Mouse (Mus musculus) limb, embryonic 14.5 days (tissue): ENCODE results near the gene Atg9b. TPM values are rescaled to one million over a fixed set of nuclear protein-coding genes. Genes with fewer than 3 reads are reported as not detected.

Experiments
- ATAC-seq: fragments of 200-750 bp; cut with Nextera tagmentation; 2 replicates; pipeline ENCODE4 v1.8.0; 2017; ENCODE audit warnings: low read depth, moderate number of reproducible peaks, moderate TSS enrichment; ENCODE audit not compliant: low FRiP score
- DNase-seq: peaks from one replicate; pipeline ENCODE4 v3.0.0-alpha.2; 2015; ENCODE audit warnings: low spot score
- H3K27ac ChIP-seq: fragments of 300-500 bp; sonication (generic); replicated peaks from 2 replicates; pipeline ENCODE4 v1.5.1; 2014; ENCODE audit warnings: low read depth, mild to moderate bottlenecking, low read length, moderate library complexity, mixed read lengths
- H3K27me3 ChIP-seq: fragments of 300-500 bp; sonication (generic); 2 replicates; pipeline ENCODE4 v1.6.1; 2014; ENCODE audit warnings: low read length, mixed read lengths; ENCODE audit not compliant: control insufficient read depth, insufficient read depth
- H3K36me3 ChIP-seq: fragments of 300-500 bp; sonication (generic); 2 replicates; pipeline ENCODE4 v1.6.1; 2014; ENCODE audit warnings: mild to moderate bottlenecking, low read length, moderate library complexity, mixed read lengths; ENCODE audit not compliant: control insufficient read depth, insufficient read depth
- H3K4me1 ChIP-seq: fragments of 300-500 bp; sonication (generic); 2 replicates; pipeline ENCODE4 v1.6.1; 2014; ENCODE audit warnings: antibody characterized with exemption, low read length, mixed read lengths; ENCODE audit not compliant: control insufficient read depth, insufficient read depth
- H3K4me2 ChIP-seq: fragments of 300-500 bp; sonication (generic); replicated peaks from 2 replicates; pipeline ENCODE4 v1.6.1; 2014; ENCODE audit warnings: low read depth, mild to moderate bottlenecking, low read length, moderate library complexity; ENCODE audit not compliant: severe bottlenecking
- H3K4me3 ChIP-seq: fragments of 300-500 bp; sonication (generic); replicated peaks from 2 replicates; pipeline ENCODE4 v1.5.1; 2014; ENCODE audit warnings: low read length
- H3K9ac ChIP-seq: fragments of 300-500 bp; sonication (generic); 2 replicates; pipeline ENCODE4 v1.6.1; 2014; ENCODE audit warnings: mild to moderate bottlenecking, low read depth, low read length, moderate library complexity; ENCODE audit not compliant: severe bottlenecking
- H3K9me3 ChIP-seq: fragments of 300-500 bp; sonication (generic); 2 replicates; pipeline ENCODE4 v1.6.1; 2016; ENCODE audit warnings: low read length; ENCODE audit not compliant: control insufficient read depth
- POLR2A ChIP-seq: fragments of 200-500 bp; IDR thresholded peaks from 2 replicates; pipeline ENCODE4 v1.8.0; 2012; ENCODE audit warnings: inconsistent platforms, mild to moderate bottlenecking, moderate library complexity, borderline replicate concordance; ENCODE audit not compliant: insufficient read depth, insufficient read length; ENCODE audit errors: extremely low read depth
- WGBS: fragments of 180-500 bp; shearing (Covaris S2); extraction: QIAGEN DNeasy Blood & Tissue Kit; methylation state at CpG from one replicate; pipeline ENCODE4 v1.1.7; 2014; 5-methylcytosine and 5-hydroxymethylcytosine counted together
- polyA plus RNA-seq, 2 experiments: library from polyadenylated mRNA; depleted of rRNA in 1 of 2; stranded (reverse) in 1 of 2; unstranded in 1 of 2; fragments of >200 nt; fragmentation: Nextera tagmentation in 1 of 2; extraction: Ambion mirVana in 1 of 2; gene quantifications; 2 replicates each; pipeline versions ENCODE4 v1.2.1 to v1.2.3; 2012 to 2014

Atg9b gene
- polyA plus RNA-seq, 2 experiments = 1.3 to 1.7 TPM

DNA sequence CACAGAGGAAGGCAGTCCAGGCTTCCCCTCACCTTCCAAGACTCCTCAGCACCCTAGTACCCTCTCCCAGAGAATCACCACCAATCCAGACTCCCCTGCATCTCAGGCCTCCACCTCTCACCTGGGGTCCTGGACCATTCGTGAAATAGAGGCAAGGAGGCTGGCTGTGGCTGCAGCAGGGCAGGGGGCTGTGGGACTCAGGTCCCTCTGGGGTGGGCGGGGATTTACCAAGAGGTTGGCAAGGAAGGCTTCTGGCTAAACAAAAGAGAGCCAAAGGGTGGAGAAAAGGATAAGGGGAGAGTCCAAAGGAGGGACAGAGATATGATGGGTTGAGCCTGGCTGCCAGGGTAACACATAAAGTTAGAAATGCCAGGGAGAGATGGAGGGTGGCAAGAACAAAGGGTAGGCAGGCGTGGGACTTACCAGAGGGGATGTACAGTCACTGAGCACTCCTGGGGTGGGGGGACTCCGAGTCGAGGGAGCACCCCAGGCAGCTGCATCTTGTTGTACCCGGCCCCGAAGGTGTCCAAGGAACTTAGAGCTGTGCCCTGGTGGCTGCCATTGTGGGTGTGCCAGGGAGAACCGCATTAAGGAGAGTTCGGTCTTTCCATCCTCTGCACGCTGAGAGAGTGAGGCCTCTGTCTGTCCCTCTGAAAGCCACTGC lies 5.9 kb downstream of the Atg9b start:
- H3K4me2 ChIP-seq = no peak overlapping the region
- 84% methylated on average over 10 of the region's 10 CpGs for WGBS

DNA sequence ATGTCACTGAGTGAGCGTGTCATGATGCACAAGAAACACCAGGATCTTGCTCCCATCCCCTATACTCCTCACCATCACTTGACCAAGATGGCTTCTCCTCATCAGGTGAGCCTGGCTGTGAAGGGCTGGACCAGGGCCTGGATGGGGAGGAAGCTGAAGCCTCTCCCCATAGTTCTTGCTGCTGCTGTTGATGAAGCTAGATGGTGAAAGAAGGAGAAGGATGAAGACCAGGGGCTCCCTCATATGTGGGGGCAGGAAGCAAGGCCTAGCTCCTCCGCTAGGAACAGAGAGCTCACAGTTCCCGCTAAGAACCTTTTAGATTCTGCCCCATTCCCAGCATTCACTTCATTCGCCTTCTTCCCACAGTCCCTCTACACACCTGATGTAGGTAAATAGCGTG lies 6.6 kb downstream of the Atg9b start:
- no peak for ATAC-seq
- WGBS = 91% methylated on average over 5 of the region's 5 CpGs
- Histone ChIP-seq H3K9ac (no peak overlapping the region), H3K4me2 (no peak overlapping the region), H3K9me3 (no peaks in the 10 kb centered on the region), H3K4me1 (peaks cover 11% of the 10 kb centered on the region), H3K27ac (no peak overlapping the region), H3K27me3 (0 out of 2 replicates have a peak, but pooled peaks cover 16% of the 10 kb centered on the region), H3K36me3 (no peaks in the 10 kb centered on the region), H3K4me3 (no peak overlapping the region)
- no peak for DNase-seq
- no peak for TF ChIP-seq POLR2A

More for the DNA sequence above, 5.9 kb downstream of the Atg9b start:
- ATAC-seq (no peak), DNase-seq (no peak)
- Histone ChIP-seq H3K27ac (no peak overlapping the region), H3K4me1 (peaks cover 11% of the 10 kb centered on the region), H3K27me3 (0 out of 2 replicates have a peak, but pooled peaks cover 16% of the 10 kb centered on the region), H3K36me3 (no peaks in the 10 kb centered on the region), H3K9me3 (no peaks in the 10 kb centered on the region), H3K4me3 (no peak overlapping the region), H3K9ac (no peak overlapping the region)
- TF ChIP-seq POLR2A = no peak

- Histone ChIP-seq H3K4me2 (no peak overlapping the region), H3K4me3 (no peak overlapping the region), H3K27ac (no peak overlapping the region), H3K9ac (no peak overlapping the region), H3K4me1 (peaks cover 11% of the 10 kb centered on the region), H3K27me3 (0 out of 2 replicates have a peak, but pooled peaks cover 16% of the 10 kb centered on the region), H3K36me3 (no peaks in the 10 kb centered on the region), H3K9me3 (no peaks in the 10 kb centered on the region)
- WGBS = 63% methylated on average over 6 of the region's 6 CpGs
- ATAC-seq = no peak
- TF ChIP-seq POLR2A = no peak
- no peak for DNase-seq
These were observed 7.5 kb downstream of the Atg9b start for GRCm38 (mm10) chr5:24384407-24384806.

DNA sequence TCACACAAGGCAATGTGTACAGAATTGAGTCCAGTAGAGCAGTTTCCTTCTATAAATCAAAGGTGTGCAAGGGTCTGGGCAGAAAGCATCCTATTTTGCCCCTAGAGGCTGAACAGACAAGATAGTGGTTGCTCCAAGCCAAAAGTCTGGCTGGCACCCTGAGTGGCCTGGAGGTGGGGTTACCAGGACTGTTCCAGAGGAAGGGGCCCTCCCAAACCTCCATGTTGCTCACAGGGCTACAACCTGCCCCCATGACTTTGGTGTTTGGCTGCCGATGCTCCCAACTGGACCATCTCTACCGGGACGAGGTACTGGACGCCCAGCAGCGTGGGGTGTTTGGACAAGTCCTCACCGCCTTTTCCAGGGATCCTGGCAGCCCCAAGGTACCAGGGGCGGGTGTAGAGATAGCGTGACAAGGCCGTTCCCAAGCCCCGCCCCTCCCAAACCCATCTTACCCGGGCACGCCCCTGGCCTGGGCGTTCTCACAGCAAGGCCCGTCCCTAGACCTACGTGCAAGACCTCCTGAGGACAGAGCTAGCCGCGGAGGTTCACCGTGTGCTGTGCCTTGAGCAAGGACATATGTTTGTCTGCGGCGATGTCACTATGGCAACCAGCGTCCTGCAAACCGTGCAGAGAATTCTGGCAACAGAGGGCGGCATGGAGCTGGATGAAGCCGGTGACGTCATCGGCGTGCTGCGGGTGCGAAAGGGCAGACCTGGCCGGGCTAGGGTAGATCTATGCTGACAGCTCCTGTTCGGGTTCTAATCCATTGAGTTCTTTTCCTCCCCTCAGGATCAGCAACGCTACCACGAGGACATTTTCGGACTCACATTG lies 8.7 kb downstream of the Atg9b start:
- ATAC-seq (peak; percentile 79), DNase-seq (peak; percentile 88)
- no peaks in the 10 kb centered on the region for H3K9me3 ChIP-seq
- 1% methylated on average over 27 of the region's 34 CpGs for WGBS
- no peak for TF ChIP-seq POLR2A
- no peak overlapping the region for H3K27ac ChIP-seq
- H3K4me2 ChIP-seq = peak overlapping the region; percentile 68
- H3K4me3 ChIP-seq = peak overlapping the region; percentile 40
- H3K4me1 ChIP-seq = peaks cover 11% of the 10 kb centered on the region
- H3K27me3 ChIP-seq = 0 out of 2 replicates have a peak, but pooled peaks cover 12% of the 10 kb centered on the region
- no peaks in the 10 kb centered on the region for H3K36me3 ChIP-seq
- H3K9ac ChIP-seq = peak overlapping the region; percentile 28

- Histone ChIP-seq H3K4me1 (peaks cover 5% of the 10 kb centered on the region), H3K9ac (no peak overlapping the region), H3K27ac (no peak overlapping the region), H3K4me3 (no peak overlapping the region), H3K36me3 (no peaks in the 10 kb centered on the region), H3K4me2 (no peak overlapping the region), H3K27me3 (0 out of 2 replicates have a peak, but pooled peaks cover 4% of the 10 kb centered on the region), H3K9me3 (no peaks in the 10 kb centered on the region)
- TF ChIP-seq POLR2A = no peak
- no peak for DNase-seq
- WGBS = 46% methylated on average over 2 of the region's 2 CpGs
- ATAC-seq = no peak
These were observed 10.0 kb downstream of the Atg9b start for GRCm38 (mm10) chr5:24381988-24382387.
